Mouse (Mus musculus) neural tube, embryonic 13.5 days (tissue): ENCODE data around the gene Nup93. TPM values are rescaled to one million over a fixed set of nuclear protein-coding genes. Genes with fewer than 3 reads are reported as not detected.

Source experiments
- ATAC-seq: fragments of 200-750 bp; cut with Nextera tagmentation; 2 replicates; pipeline ENCODE4 v1.8.0; 2017; ENCODE audit warnings: low read depth, mild to moderate bottlenecking, moderate TSS enrichment, moderate library complexity
- H3K27ac ChIP-seq: fragments of 300-500 bp; sonication (generic); replicated peaks from 2 replicates; pipeline ENCODE4 v1.5.1; 2015; ENCODE audit warnings: moderate library complexity, mild to moderate bottlenecking, inconsistent platforms
- H3K27me3 ChIP-seq: fragments of 300-500 bp; sonication (generic); 2 replicates; pipeline ENCODE4 v1.6.1; 2015; ENCODE audit warnings: mild to moderate bottlenecking, inconsistent platforms
- H3K36me3 ChIP-seq: fragments of 300-500 bp; sonication (generic); 2 replicates; pipeline ENCODE4 v1.6.1; 2015; ENCODE audit warnings: mild to moderate bottlenecking, inconsistent platforms
- H3K4me1 ChIP-seq: fragments of 300-500 bp; sonication (generic); replicated peaks from 2 replicates; pipeline ENCODE4 v1.6.1; 2015; ENCODE audit warnings: inconsistent platforms
- H3K4me2 ChIP-seq: fragments of 300-500 bp; sonication (generic); 2 replicates; pipeline ENCODE4 v1.6.1; 2015; ENCODE audit warnings: inconsistent platforms, mild to moderate bottlenecking, moderate library complexity
- H3K4me3 ChIP-seq: fragments of 300-500 bp; sonication (generic); 2 replicates; pipeline ENCODE4 v1.5.1; 2015; ENCODE audit warnings: mild to moderate bottlenecking, inconsistent platforms
- H3K9ac ChIP-seq: fragments of 300-500 bp; sonication (generic); 2 replicates; pipeline ENCODE4 v1.6.1; 2015; ENCODE audit warnings: moderate library complexity, mild to moderate bottlenecking, inconsistent platforms
- H3K9me3 ChIP-seq: fragments of 300-500 bp; sonication (generic); 2 replicates; pipeline ENCODE4 v1.6.1; 2016; ENCODE audit warnings: inconsistent platforms
- WGBS: fragments of 180-500 bp; shearing (Covaris S2); methylation state at CpG from one replicate; pipeline ENCODE4 v1.1.7; 2015; 5-methylcytosine and 5-hydroxymethylcytosine counted together
- polyA plus RNA-seq: library from polyadenylated mRNA; unstranded; fragments of >200 nt; fragmentation: Nextera tagmentation; extraction: Ambion mirVana; gene quantifications from 2 replicates; pipeline ENCODE4 v1.2.1, GENCODE M21; 2015

Nup93 gene
- polyA plus RNA-seq, 1 experiment from 2014 or later = 56.1 TPM

GRCm38 (mm10) chr8:94337559-94337958 is 123.2 kb downstream of the Nup93 start:
- H3K27me3 ChIP-seq = no peaks in the 10 kb centered on the region
- no peak overlapping the region for H3K9ac ChIP-seq
- H3K9me3 ChIP-seq = no peaks in the 10 kb centered on the region
- H3K4me1 ChIP-seq = no peaks in the 10 kb centered on the region
- no peak for ATAC-seq
- H3K27ac ChIP-seq = no peak overlapping the region
- H3K36me3 ChIP-seq = no peaks in the 10 kb centered on the region
- H3K4me2 ChIP-seq = no peak overlapping the region
- H3K4me3 ChIP-seq = no peak overlapping the region
- 85% methylated on average over 8 of the region's 8 CpGs for WGBS

- no peaks in the 10 kb centered on the region for H3K9me3 ChIP-seq
- no peak overlapping the region for H3K27ac ChIP-seq
- no peak for ATAC-seq
- whole genome bisulfite sequencing = 87% methylated on average over 7 of the region's 7 CpGs
- no peaks in the 10 kb centered on the region for H3K4me1 ChIP-seq
- no peaks in the 10 kb centered on the region for H3K36me3 ChIP-seq
- no peak overlapping the region for H3K9ac ChIP-seq
- no peak overlapping the region for H3K4me3 ChIP-seq
- no peaks in the 10 kb centered on the region for H3K27me3 ChIP-seq
- H3K4me2 ChIP-seq = no peak overlapping the region
Measured at GRCm38 (mm10) chr8:94340796-94341195, 126.4 kb downstream of the Nup93 start.

GRCm38 (mm10) chr8:94342691-94343090 is 128.3 kb downstream of the Nup93 start:
- no peak overlapping the region for H3K27ac ChIP-seq
- ATAC-seq = no peak
- no peaks in the 10 kb centered on the region for H3K36me3 ChIP-seq
- no peaks in the 10 kb centered on the region for H3K4me1 ChIP-seq
- WGBS = 91% methylated on average over 10 of the region's 10 CpGs
- no peaks in the 10 kb centered on the region for H3K27me3 ChIP-seq
- no peak overlapping the region for H3K4me2 ChIP-seq
- no peaks in the 10 kb centered on the region for H3K9me3 ChIP-seq
- H3K9ac ChIP-seq = no peak overlapping the region
- H3K4me3 ChIP-seq = no peak overlapping the region

GRCm38 (mm10) chr8:94343290-94343689 is 128.9 kb downstream of the Nup93 start:
- Histone ChIP-seq H3K4me2 (no peak overlapping the region), H3K9ac (no peak overlapping the region), H3K4me1 (no peaks in the 10 kb centered on the region), H3K27ac (no peak overlapping the region), H3K9me3 (no peaks in the 10 kb centered on the region), H3K27me3 (no peaks in the 10 kb centered on the region), H3K4me3 (no peak overlapping the region), H3K36me3 (no peaks in the 10 kb centered on the region)
- ATAC-seq = no peak
- WGBS = 14% methylated on average over 6 of the region's 6 CpGs

- ATAC-seq = no peak
Measured at GRCm38 (mm10) chr8:94343778-94344320, 129.5 kb downstream of the Nup93 start.

GRCm38 (mm10) chr8:94345657-94346056 is 131.3 kb downstream of the Nup93 start:
- Histone ChIP-seq H3K4me2 (no peak overlapping the region), H3K9me3 (no peaks in the 10 kb centered on the region), H3K36me3 (no peaks in the 10 kb centered on the region), H3K4me1 (no peaks in the 10 kb centered on the region), H3K9ac (no peak overlapping the region), H3K27ac (no peak overlapping the region), H3K4me3 (no peak overlapping the region), H3K27me3 (no peaks in the 10 kb centered on the region)
- 92% methylated on average over 4 of the region's 4 CpGs for WGBS
- ATAC-seq = no peak

More at GRCm38 (mm10) chr8:94343778-94344320, 129.5 kb downstream of the Nup93 start:
- Histone ChIP-seq H3K4me1 (no peaks in the 10 kb centered on the region), H3K9me3 (no peaks in the 10 kb centered on the region), H3K27ac (no peak overlapping the region), H3K36me3 (no peaks in the 10 kb centered on the region), H3K4me2 (no peak overlapping the region), H3K9ac (no peak overlapping the region), H3K27me3 (no peaks in the 10 kb centered on the region), H3K4me3 (no peak overlapping the region)
- WGBS = 83% methylated on average over 11 of the region's 11 CpGs

GRCm38 (mm10) chr8:94346264-94346663 is 131.9 kb downstream of the Nup93 start:
- no peak overlapping the region for H3K9ac ChIP-seq
- H3K27ac ChIP-seq = no peak overlapping the region
- no peaks in the 10 kb centered on the region for H3K9me3 ChIP-seq
- no peak overlapping the region for H3K4me3 ChIP-seq
- ATAC-seq = no peak
- H3K4me1 ChIP-seq = no peaks in the 10 kb centered on the region
- H3K4me2 ChIP-seq = no peak overlapping the region
- H3K36me3 ChIP-seq = no peaks in the 10 kb centered on the region
- no peaks in the 10 kb centered on the region for H3K27me3 ChIP-seq
- 90% methylated on average over 13 of the region's 13 CpGs for WGBS

GRCm38 (mm10) chr8:94348425-94348824 is 134.1 kb downstream of the Nup93 start:
- no peak for ATAC-seq
- WGBS = 63% methylated on average over 9 of the region's 9 CpGs
- Histone ChIP-seq H3K36me3 (no peaks in the 10 kb centered on the region), H3K27ac (no peak overlapping the region), H3K9ac (no peak overlapping the region), H3K27me3 (no peaks in the 10 kb centered on the region), H3K4me1 (no peaks in the 10 kb centered on the region), H3K4me3 (no peak overlapping the region), H3K4me2 (no peak overlapping the region), H3K9me3 (no peaks in the 10 kb centered on the region)

GRCm38 (mm10) chr8:94354069-94354531 is 139.7 kb downstream of the Nup93 start:
- no peak overlapping the region for H3K27ac ChIP-seq
- 90% methylated on average over 7 of the region's 7 CpGs for WGBS
- no peak overlapping the region for H3K4me3 ChIP-seq
- no peak overlapping the region for H3K4me2 ChIP-seq
- ATAC-seq = no peak
- H3K27me3 ChIP-seq = no peaks in the 10 kb centered on the region
- H3K9ac ChIP-seq = no peak overlapping the region
- H3K36me3 ChIP-seq = no peaks in the 10 kb centered on the region
- no peaks in the 10 kb centered on the region for H3K9me3 ChIP-seq
- H3K4me1 ChIP-seq = no peaks in the 10 kb centered on the region

- no peak for ATAC-seq
- H3K27me3 ChIP-seq = no peaks in the 10 kb centered on the region
- H3K36me3 ChIP-seq = no peaks in the 10 kb centered on the region
- no peaks in the 10 kb centered on the region for H3K4me1 ChIP-seq
- no peak overlapping the region for H3K9ac ChIP-seq
- WGBS = 81% methylated on average over 4 of the region's 4 CpGs
- no peaks in the 10 kb centered on the region for H3K9me3 ChIP-seq
- H3K4me2 ChIP-seq = no peak overlapping the region
- no peak overlapping the region for H3K27ac ChIP-seq
- no peak overlapping the region for H3K4me3 ChIP-seq
Measured at GRCm38 (mm10) chr8:94354571-94354970, 140.2 kb downstream of the Nup93 start.

GRCm38 (mm10) chr8:94357220-94357619 is 142.9 kb downstream of the Nup93 start:
- no peak for ATAC-seq
- Histone ChIP-seq H3K9me3 (no peaks in the 10 kb centered on the region), H3K36me3 (no peaks in the 10 kb centered on the region), H3K4me1 (no peaks in the 10 kb centered on the region), H3K27ac (no peak overlapping the region), H3K4me3 (no peak overlapping the region), H3K4me2 (no peak overlapping the region), H3K27me3 (no peaks in the 10 kb centered on the region), H3K9ac (no peak overlapping the region)
- WGBS = 89% methylated on average over 6 of the region's 6 CpGs

GRCm38 (mm10) chr8:94358541-94358940 is 144.2 kb downstream of the Nup93 start:
- Histone ChIP-seq H3K27ac (no peak overlapping the region), H3K4me2 (no peak overlapping the region), H3K27me3 (no peaks in the 10 kb centered on the region), H3K4me1 (no peaks in the 10 kb centered on the region), H3K36me3 (no peaks in the 10 kb centered on the region), H3K4me3 (no peak overlapping the region), H3K9me3 (no peaks in the 10 kb centered on the region), H3K9ac (no peak overlapping the region)
- ATAC-seq = no peak
- 78% methylated on average over 5 of the region's 5 CpGs for WGBS

- H3K36me3 ChIP-seq = no peaks in the 10 kb centered on the region
Measured at GRCm38 (mm10) chr8:94361774-94362431, 147.5 kb downstream of the Nup93 start.

More at GRCm38 (mm10) chr8:94361774-94362431, 147.5 kb downstream of the Nup93 start:
- no peak overlapping the region for H3K9ac ChIP-seq
- H3K4me3 ChIP-seq = no peak overlapping the region
- no peaks in the 10 kb centered on the region for H3K27me3 ChIP-seq
- WGBS = 84% methylated on average over 6 of the region's 6 CpGs
- H3K4me1 ChIP-seq = no peaks in the 10 kb centered on the region
- no peaks in the 10 kb centered on the region for H3K9me3 ChIP-seq
- H3K4me2 ChIP-seq = no peak overlapping the region
- no peak overlapping the region for H3K27ac ChIP-seq
- no peak for ATAC-seq
